Mouse (Mus musculus): ENCODE measurements around the gene Ppp4c.

GRCm38 (mm10) chr7:126817595-126817994 is 25.3 kb upstream of the Ppp4c start:
- TF ChIP-seq CTCF (IDR thresholded peaks at IDR 0.05; ENCODE audit: extremely low read depth, insufficient read length, insufficient replicate concordance, low read depth, low read length): no peak
- no peak for TF ChIP-seq POLR2A (IDR thresholded peaks at IDR 0.05; ENCODE audit: low read depth, low read length)

Measured in small intestine, adult 2 months (tissue).